Mouse (Mus musculus) heart, postnatal 0 days (tissue): ENCODE data around the gene Prrc2a. TPM values are rescaled to one million over a fixed set of nuclear protein-coding genes. Genes with fewer than 3 reads are reported as not detected.

Experiments used
- ATAC-seq: fragments of 200-750 bp; cut with Nextera tagmentation; 2 replicates; pipeline ENCODE4 v1.8.0; 2017; ENCODE audit warnings: low read depth, moderate number of reproducible peaks, moderate library complexity; ENCODE audit not compliant: insufficient read depth
- DNase-seq: peaks from one replicate; pipeline ENCODE4 v3.0.0-alpha.2; 2016; ENCODE audit warnings: low spot score
- H3K27ac ChIP-seq: fragments of 300-500 bp; sonication (generic); 2 replicates; pipeline ENCODE4 v1.5.1; 2014; ENCODE audit warnings: low read depth, mild to moderate bottlenecking
- H3K27me3 ChIP-seq: fragments of 300-500 bp; sonication (generic); 2 replicates; pipeline ENCODE4 v1.6.1; 2014; ENCODE audit warnings: low read length, mixed read lengths; ENCODE audit not compliant: control insufficient read depth, insufficient read depth
- H3K36me3 ChIP-seq: fragments of 300-500 bp; sonication (generic); replicated peaks from 2 replicates; pipeline ENCODE4 v1.6.1; 2014; ENCODE audit warnings: low read length, mixed read lengths; ENCODE audit not compliant: control insufficient read depth, insufficient read depth
- H3K4me1 ChIP-seq: fragments of 300-500 bp; sonication (generic); 2 replicates; pipeline ENCODE4 v1.6.1; 2014; ENCODE audit warnings: antibody characterized with exemption; ENCODE audit not compliant: control insufficient read depth, insufficient read depth
- H3K4me2 ChIP-seq: fragments of 300-500 bp; sonication (generic); 2 replicates; pipeline ENCODE4 v1.6.1; 2014; ENCODE audit warnings: low read depth, mild to moderate bottlenecking, low read length, moderate library complexity
- H3K4me3 ChIP-seq: fragments of 300-500 bp; sonication (generic); 2 replicates; pipeline ENCODE4 v1.5.1; 2014; ENCODE audit warnings: low read depth, low read length
- H3K9ac ChIP-seq: fragments of 300-500 bp; sonication (generic); replicated peaks from 2 replicates; pipeline ENCODE4 v1.6.1; 2014; ENCODE audit warnings: low read depth, low read length, mixed read lengths
- H3K9me3 ChIP-seq: fragments of 300-500 bp; sonication (generic); replicated peaks from 2 replicates; pipeline ENCODE4 v1.6.1; 2016; ENCODE audit warnings: low read length; ENCODE audit not compliant: control insufficient read depth
- CTCF ChIP-seq: IDR thresholded peaks from 2 replicates; pipeline ENCODE4 v1.5.1; 2016; ENCODE audit warnings: antibody characterized with exemption, control low read depth, low read depth
- EP300 ChIP-seq: IDR thresholded peaks from 2 replicates; pipeline ENCODE4 v1.6.1; 2016; ENCODE audit warnings: antibody characterized with exemption, low read depth
- WGBS: fragments of 180-500 bp; shearing (Covaris S2); extraction: QIAGEN DNeasy Blood & Tissue Kit; methylation state at CpG from one replicate; pipeline ENCODE4 v1.1.7; 2014; 5-methylcytosine and 5-hydroxymethylcytosine counted together
- polyA plus RNA-seq: library from polyadenylated mRNA; unstranded; fragments of >200 nt; fragmentation: Nextera tagmentation; extraction: Ambion mirVana; gene quantifications from 2 replicates; pipeline ENCODE4 v1.2.1, GENCODE M21; 2015
- total RNA-seq: library from RNA; depleted of rRNA; stranded (reverse); fragments of >200 nt; gene quantifications from 2 replicates; pipeline ENCODE4 v1.2.3, GENCODE M21; 2014; ENCODE audit warnings: low replicate concordance

Prrc2a gene
- total and polyA plus RNA-seq, 2 experiments from 2014 or later, result 60.7 to 99.2 TPM

GRCm38 (mm10) chr17:35158850-35159593 lies 5.7 kb downstream of the Prrc2a start:
- Histone ChIP-seq H3K4me3 (no peak overlapping the region), H3K9me3 (no peaks in the 10 kb centered on the region), H3K4me2 (no peak overlapping the region), H3K4me1 (peaks cover 15% of the 10 kb centered on the region), H3K36me3 (peaks cover 81% of the 10 kb centered on the region), H3K27ac (no peak overlapping the region), H3K27me3 (no peaks in the 10 kb centered on the region), H3K9ac (no peak overlapping the region)
- TF ChIP-seq CTCF, result no peak
- TF ChIP-seq EP300, result no peak
- ATAC-seq, result no peak
- DNase-seq, result no peak
- 92% methylated on average over 16 of the region's 16 CpGs for WGBS

GRCm38 (mm10) chr17:35157661-35158175 lies 7.0 kb downstream of the Prrc2a start:
- DNase-seq (no peak), ATAC-seq (no peak)
- H3K36me3 ChIP-seq, result peaks cover 94% of the 10 kb centered on the region
- H3K27ac ChIP-seq, result no peak overlapping the region
- H3K4me3 ChIP-seq, result no peak overlapping the region
- no peak overlapping the region for H3K9ac ChIP-seq
- TF ChIP-seq CTCF, result no peak
- TF ChIP-seq EP300, result no peak
- H3K27me3 ChIP-seq, result no peaks in the 10 kb centered on the region
- WGBS, result 89% methylated on average over 8 of the region's 8 CpGs
- H3K9me3 ChIP-seq, result no peaks in the 10 kb centered on the region
- H3K4me1 ChIP-seq, result peaks cover 8% of the 10 kb centered on the region
- no peak overlapping the region for H3K4me2 ChIP-seq

- 80% methylated on average over 8 of the region's 8 CpGs for WGBS
- ATAC-seq, result no peak
- peaks cover 99% of the 10 kb centered on the region for H3K36me3 ChIP-seq
- no peak overlapping the region for H3K4me2 ChIP-seq
- H3K27me3 ChIP-seq, result no peaks in the 10 kb centered on the region
- no peak overlapping the region for H3K9ac ChIP-seq
- H3K27ac ChIP-seq, result no peak overlapping the region
- TF ChIP-seq EP300, result no peak
- no peak for TF ChIP-seq CTCF
- H3K4me1 ChIP-seq, result peaks cover 3% of the 10 kb centered on the region
- H3K9me3 ChIP-seq, result no peaks in the 10 kb centered on the region
- no peak for DNase-seq
- no peak overlapping the region for H3K4me3 ChIP-seq
These were observed 7.4 kb downstream of the Prrc2a start for GRCm38 (mm10) chr17:35157254-35157653.

- ATAC-seq (no peak), DNase-seq (no peak)
- 85% methylated on average over 33 of the region's 33 CpGs for WGBS
- TF ChIP-seq CTCF, result no peak
- TF ChIP-seq EP300, result no peak
- no peaks in the 10 kb centered on the region for H3K27me3 ChIP-seq
- no peak overlapping the region for H3K4me3 ChIP-seq
- H3K36me3 ChIP-seq, result peaks cover 100% of the 10 kb centered on the region
- no peak overlapping the region for H3K4me2 ChIP-seq
- H3K4me1 ChIP-seq, result no peaks in the 10 kb centered on the region
- H3K27ac ChIP-seq, result no peak overlapping the region
- H3K9me3 ChIP-seq, result no peaks in the 10 kb centered on the region
- H3K9ac ChIP-seq, result no peak overlapping the region
These were observed 8.1 kb downstream of the Prrc2a start for GRCm38 (mm10) chr17:35156461-35157200.

- ATAC-seq (no peak), DNase-seq (no peak)
- Histone ChIP-seq H3K36me3 (peaks cover 99% of the 10 kb centered on the region), H3K9ac (no peak overlapping the region), H3K27ac (no peak overlapping the region), H3K4me3 (no peak overlapping the region), H3K27me3 (no peaks in the 10 kb centered on the region), H3K9me3 (no peaks in the 10 kb centered on the region), H3K4me2 (no peak overlapping the region), H3K4me1 (no peaks in the 10 kb centered on the region)
- TF ChIP-seq EP300 (no peak), CTCF (no peak)
- 81% methylated on average over 12 of the region's 12 CpGs for WGBS
These were observed 9.2 kb downstream of the Prrc2a start for GRCm38 (mm10) chr17:35155451-35155850.
